Mouse (Mus musculus) left cerebral cortex, adult 2 months (tissue): ENCODE data around the gene Oosp2. TPM values are rescaled to one million over a fixed set of nuclear protein-coding genes. Genes with fewer than 3 reads are reported as not detected.

Experiments used
- DNase-seq, 2 experiments: peaks; one replicate each; pipeline ENCODE4 v3.0.0; 2021 to 2022; ENCODE audit warnings: low spot score in 2 of 2, mixed read lengths in 1 of 2; ENCODE audit errors: extremely low spot score in 1 of 2
- H3K27ac ChIP-seq: fragments of 200-600 bp; 2 replicates; pipeline ENCODE4 v1.8.1; 2022
- H3K4me3 ChIP-seq: fragments of 200-600 bp; 2 replicates; pipeline ENCODE4 v1.8.1; 2022
- CTCF ChIP-seq: fragments of 200-600 bp; IDR thresholded peaks from 2 replicates; pipeline ENCODE4 v1.8.1; 2022; ENCODE audit warnings: antibody characterized with exemption, mild to moderate bottlenecking, moderate library complexity
- intact Hi-C: fragments of 180-260 bp; cut with DNase I; formaldehyde crosslinking; loops from one replicate; pipeline ENCODE4 v1.15.1; 2025
- total RNA-seq, 2 experiments: library from RNA; stranded (reverse); gene quantifications; 2 replicates each; pipeline ENCODE4 v1.2.3; 2021

Gene Oosp2
- total RNA-seq, 2 experiments from 2014 or later: not detected

DNA sequence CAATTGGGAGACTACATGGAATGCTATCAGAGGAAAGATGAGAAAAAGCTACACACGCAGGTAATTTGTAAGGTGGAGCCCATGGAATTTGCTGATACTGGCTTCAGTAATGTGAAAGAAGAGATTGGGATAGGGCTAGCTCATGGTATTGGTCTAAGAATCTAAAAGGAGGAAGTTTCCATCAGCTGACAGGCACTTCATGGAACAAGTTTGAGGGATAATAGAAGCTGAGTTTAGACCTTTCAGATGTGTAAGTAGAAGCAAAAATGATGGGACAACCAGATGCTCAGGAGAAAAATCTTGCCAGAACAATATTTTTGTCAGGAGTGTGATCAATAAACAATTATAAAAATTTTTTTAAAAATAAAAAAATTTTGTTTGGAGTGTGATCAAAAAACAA lies 26.6 kb downstream of the Oosp2 start:
- Histone ChIP-seq H3K4me3 (no peak overlapping the region), H3K27ac (no peak overlapping the region)
- no peak for DNase-seq
- intact Hi-C loops: no loop called here
- TF ChIP-seq CTCF: no peak

DNA sequence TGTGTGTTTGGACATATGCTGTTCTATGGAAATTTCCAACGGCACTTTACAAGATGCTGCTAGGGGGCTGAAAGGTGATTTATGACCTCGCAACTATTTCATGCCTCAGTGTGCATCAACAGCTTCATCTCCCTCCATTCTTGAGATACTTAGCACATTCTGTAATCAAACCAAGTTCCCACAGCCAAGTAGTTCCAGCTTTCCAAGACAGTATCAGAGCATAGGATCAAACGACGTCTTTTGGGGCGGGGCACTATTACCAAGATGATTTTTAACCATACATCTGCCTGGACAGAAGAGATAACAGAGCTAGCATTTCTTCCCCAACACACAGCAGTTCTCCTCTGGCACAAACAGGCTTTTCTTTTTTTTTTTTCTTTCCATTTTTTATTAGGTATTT lies 35.1 kb downstream of the Oosp2 start:
- DNase-seq: no peak
- Histone ChIP-seq H3K27ac (no peak overlapping the region), H3K4me3 (no peak overlapping the region)
- no peak for TF ChIP-seq CTCF
- intact Hi-C loops: no loop called here

DNA sequence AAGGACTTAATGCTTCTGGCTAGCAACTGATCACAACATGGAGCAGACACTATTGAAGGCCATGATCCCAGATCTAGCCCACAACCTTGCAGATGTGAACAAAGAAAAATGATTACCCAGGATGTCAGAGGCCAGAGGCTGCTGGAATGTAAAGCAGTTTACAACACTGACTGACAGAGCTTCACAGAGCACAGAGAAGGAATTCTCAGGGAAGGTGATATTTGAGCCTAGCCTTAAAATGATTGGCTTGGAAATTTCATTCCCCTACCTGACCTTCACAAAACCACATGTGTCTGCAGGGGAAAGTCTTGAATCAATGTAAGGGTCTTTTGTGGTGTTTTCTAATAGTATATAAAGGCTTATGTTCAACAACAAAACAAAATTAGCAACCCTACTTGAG lies 35.6 kb downstream of the Oosp2 start:
- Histone ChIP-seq H3K4me3 (no peak overlapping the region), H3K27ac (no peak overlapping the region)
- intact Hi-C loops: no loop called here
- no peak for DNase-seq
- no peak for TF ChIP-seq CTCF

DNA sequence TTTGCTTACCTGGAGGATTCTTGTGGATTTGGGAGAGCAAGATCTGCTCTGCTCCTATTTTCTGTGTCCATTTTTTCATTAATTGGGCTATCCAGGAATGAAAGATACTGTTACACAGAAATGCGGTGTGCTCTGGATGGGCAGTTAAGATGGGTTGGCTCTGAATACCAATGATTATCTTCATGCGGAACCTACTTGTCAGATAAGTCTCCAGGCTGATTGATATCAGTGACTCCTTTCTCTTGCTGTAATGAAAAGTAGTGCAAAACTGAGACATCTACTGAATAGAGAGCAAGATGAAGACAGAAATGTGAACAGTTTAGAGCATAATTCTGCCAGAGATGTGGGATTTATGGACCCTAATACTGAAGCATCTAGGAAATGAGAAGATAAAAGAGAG lies 36.8 kb downstream of the Oosp2 start, which contains the start of gene Ms4a2:
Gene Ms4a2 (minus strand): TSS at position 169 of the 400 bp plus-strand sequence.
- Histone ChIP-seq H3K27ac (no peak within 1 kb of the TSS), H3K4me3 (no peak within 1 kb of the TSS)
- no peak for TF ChIP-seq CTCF
- no peak for DNase-seq
- intact Hi-C loops: no loop called here

DNA sequence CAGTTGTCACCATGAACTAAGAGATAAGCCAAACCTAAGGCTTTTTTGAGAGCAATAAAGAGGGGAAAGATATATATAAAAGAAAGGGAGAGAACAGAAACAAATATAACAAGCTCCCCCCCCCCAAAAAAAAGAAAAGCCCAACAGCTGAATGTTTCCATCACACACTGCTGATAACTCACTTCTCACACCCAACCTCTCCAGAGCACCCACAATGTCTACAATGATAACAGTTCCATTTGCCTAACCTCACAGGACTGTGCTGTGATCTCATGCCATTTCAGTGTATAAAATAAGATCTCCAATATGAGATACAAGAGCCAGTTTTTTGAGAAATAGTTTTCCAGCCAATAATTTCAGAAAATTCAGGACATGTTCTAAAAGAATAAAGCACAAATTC lies 42.4 kb downstream of the Oosp2 start:
- TF ChIP-seq CTCF: no peak
- H3K4me3 ChIP-seq: no peak overlapping the region
- intact Hi-C loops: no loop called here
- H3K27ac ChIP-seq: no peak overlapping the region
- DNase-seq: no peak

DNA sequence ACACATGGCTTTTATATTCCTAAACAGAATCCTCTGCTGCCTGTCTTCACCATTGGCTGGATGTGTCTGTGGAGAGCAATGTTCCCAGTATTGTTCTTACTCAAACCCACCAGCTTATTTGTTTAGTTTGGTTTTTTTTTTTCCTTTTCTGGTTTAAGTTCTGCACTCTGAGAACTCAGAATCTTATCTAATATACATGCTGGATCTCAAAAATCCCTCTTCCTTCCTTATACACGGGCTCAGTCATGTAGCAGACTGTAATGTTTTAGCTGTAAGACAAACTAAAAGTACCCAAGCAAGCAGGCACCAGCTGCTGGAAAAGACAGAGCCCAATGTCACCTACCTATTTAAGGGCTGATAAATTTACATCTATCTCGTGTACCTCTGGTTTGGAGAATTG lies 45.6 kb downstream of the Oosp2 start:
- intact Hi-C loops: loop anchor here (5.0 kb wide), 1 partner anchor 392 kb away; no protein-coding TSS in a partner anchor
- H3K27ac ChIP-seq: no peak overlapping the region
- no peak overlapping the region for H3K4me3 ChIP-seq
- DNase-seq: no peak
- no peak for TF ChIP-seq CTCF

DNA sequence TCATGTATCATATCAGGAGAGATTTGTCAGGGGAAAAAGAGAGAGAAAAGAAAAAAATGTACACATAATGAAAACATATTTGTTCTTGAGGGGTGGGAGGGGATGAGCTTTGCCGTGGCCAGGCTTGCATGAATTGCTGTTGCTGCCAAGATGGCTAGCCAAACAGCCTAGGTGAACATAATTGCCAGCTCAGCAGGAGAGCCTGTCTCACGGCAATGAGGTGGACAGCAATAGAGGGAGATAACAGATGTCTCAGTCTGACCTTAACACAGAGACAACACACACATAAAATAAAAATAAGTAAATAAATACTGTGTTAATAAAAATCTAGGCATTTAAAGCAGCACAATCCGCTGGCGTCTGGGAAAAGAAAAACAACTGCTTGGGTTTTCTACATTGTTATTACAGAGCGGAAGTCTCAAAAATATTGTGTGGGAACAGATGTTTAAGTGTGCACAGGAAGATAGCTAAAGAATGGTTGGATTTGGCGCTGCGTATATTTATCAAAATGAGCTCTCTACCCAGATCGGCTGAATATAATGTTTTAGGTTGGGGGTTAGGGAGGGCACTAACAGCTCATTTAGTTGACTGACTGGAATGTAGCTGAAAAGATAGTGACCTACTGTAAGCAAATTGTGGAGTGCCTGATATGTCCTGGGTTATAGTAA lies 46.4 kb downstream of the Oosp2 start:
- no peak overlapping the region for H3K4me3 ChIP-seq
- intact Hi-C loops: loop anchor here (5.0 kb wide), 1 partner anchor 393 kb away; no protein-coding TSS in a partner anchor
- no peak overlapping the region for H3K27ac ChIP-seq
- no peak for DNase-seq
- no peak for TF ChIP-seq CTCF

DNA sequence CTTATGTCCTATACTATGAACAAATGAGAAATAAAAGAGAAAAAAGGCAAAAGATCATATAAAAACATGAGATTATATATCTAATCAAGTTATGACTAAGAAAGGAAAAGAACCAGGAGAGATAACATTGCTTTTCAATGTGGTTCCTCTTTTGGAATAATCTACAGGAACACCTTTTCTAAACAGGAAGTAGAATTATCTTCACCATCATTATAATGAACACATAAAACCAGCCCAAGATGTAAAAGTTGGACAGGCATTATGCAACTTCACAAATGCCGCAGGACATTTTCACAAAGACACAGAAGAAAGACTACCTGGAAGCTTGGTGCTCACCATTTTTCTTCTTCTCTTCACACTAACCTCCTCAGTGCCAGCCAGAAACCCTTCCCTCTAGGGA lies 47.3 kb downstream of the Oosp2 start:
- intact Hi-C loops: loop anchor here (5.0 kb wide), 1 partner anchor 394 kb away; no protein-coding TSS in a partner anchor
- no peak overlapping the region for H3K27ac ChIP-seq
- no peak for DNase-seq
- H3K4me3 ChIP-seq: no peak overlapping the region
- no peak for TF ChIP-seq CTCF

DNA sequence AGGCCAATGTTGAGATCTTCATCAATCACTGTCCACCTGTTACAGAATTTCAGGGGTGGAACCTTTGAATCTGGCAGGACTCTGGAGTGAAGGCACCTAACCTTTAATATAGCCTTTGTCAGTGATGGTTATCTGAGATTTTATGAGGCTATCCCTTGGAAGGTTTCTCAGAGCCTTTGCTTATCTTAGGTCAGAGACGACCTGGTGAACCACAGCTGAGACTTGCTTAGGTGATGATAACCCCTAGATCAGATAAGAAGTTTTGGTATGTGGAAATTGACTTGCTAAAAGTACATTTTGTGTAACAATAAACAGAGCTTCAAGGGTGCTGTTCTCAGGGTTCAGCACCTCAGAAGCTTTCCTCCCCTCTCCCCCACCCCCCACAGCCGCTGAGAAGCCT lies 48.1 kb downstream of the Oosp2 start:
- intact Hi-C loops: loop anchor here (5.0 kb wide), 1 partner anchor 395 kb away; no protein-coding TSS in a partner anchor
- no peak overlapping the region for H3K4me3 ChIP-seq
- no peak for DNase-seq
- no peak for TF ChIP-seq CTCF
- no peak overlapping the region for H3K27ac ChIP-seq

DNA sequence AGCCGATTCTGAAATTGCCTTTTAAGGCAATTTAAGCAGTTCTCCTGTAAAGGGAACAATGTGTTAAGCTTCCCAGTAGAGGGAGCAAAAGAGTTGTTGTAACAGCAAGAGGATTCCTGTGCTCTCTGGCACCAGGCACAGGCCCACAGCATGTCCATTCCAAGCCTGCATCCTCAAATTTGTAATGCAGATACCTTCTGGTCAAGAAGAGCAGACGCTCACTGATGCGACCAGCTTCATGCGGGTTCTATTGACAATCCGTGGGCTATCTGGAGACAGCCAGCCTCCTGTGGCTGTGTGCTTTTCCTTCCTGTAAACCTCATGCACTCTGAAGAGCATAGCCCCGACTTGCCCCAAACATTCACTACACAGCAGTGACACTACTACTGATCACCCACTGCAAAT lies 48.8 kb downstream of the Oosp2 start:
- intact Hi-C loops: loop anchor here (1.0 to 5.0 kb wide), 2 partner anchors 155 to 396 kb away; no protein-coding TSS in a partner anchor
- Histone ChIP-seq H3K4me3 (no peak overlapping the region), H3K27ac (no peak overlapping the region)
- DNase-seq: no peak
- peak; percentile 78 for TF ChIP-seq CTCF

DNA sequence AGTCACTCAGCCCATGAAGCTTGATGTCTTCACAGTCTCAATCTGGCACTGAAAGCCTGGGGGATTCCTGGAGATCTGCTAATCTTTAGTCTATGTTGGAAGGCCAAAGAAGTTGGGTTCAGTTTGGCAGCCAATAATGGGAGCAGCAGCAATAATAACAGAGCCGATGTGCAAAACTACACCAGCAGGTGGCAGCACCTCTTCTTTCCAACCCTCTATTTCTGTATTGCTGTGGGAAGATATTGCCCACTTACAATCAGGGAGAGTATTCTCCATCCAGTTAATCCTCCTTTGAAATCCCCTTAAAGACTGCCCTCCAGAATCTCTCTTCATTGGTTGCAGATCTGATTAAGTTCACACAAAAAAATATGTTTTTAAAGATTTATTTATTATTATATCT lies 52.2 kb downstream of the Oosp2 start:
- peak; percentile 17 to 36 for DNase-seq

DNA sequence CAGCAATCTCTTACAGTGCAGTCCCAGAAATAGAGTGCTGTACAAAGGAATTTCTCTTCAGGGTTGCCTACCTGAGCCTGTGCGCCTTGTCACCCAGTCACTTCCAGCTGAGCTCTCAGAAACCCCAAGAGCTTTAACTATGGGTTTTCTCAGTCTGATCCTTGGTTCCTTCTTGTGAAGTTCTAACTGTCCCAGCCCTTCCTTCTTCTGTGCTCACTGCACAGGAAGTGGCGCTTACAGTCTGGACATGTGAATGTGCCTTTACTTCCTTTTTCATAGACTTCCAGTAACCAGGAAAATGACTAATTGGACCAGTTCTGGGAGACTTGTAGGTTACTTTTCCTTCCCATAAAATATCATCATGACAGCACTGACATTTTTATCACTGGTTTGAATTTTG lies 55.8 kb downstream of the Oosp2 start, which contains the start of gene Ms4a6d:
Gene Ms4a6d (minus strand): TSS at position 247 of the 400 bp plus-strand sequence.
- no peak for DNase-seq
- Histone ChIP-seq H3K27ac (no peak within 1 kb of the TSS), H3K4me3 (no peak within 1 kb of the TSS)
- intact Hi-C loops: loop anchor here (5.0 kb wide), 2 partner anchors 132 to 252 kb away; no protein-coding TSS in a partner anchor
- TF ChIP-seq CTCF: no peak

More for the DNA sequence above, 52.2 kb downstream of the Oosp2 start:
- H3K4me3 ChIP-seq: no peak overlapping the region
- peak; percentile 56 for TF ChIP-seq CTCF
- intact Hi-C loops: no loop called here
- H3K27ac ChIP-seq: no peak overlapping the region

DNA sequence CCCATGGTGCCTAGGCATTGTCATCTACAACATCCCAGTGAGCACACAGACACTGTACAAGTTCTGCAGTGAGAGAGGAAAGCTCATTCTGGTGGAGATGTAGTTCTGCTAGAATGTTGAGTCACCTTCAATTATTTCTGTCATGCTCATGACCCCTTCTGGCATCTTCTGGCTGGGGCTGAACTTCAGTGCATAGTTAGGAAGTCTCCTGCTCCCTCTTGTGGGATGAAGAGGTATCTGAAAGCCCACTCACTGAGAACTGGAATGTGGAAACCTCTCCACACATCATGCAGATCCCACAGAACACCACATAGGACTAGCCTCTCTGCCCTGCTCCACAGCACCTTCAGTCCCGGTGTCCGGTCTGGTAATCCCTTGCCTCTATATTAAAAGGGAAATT lies 58.3 kb downstream of the Oosp2 start:
- intact Hi-C loops: loop anchor here (5.0 kb wide), 2 partner anchors 130 to 250 kb away; no protein-coding TSS in a partner anchor
- DNase-seq: peak in 1 of 2 experiments; percentile 21
- no peak overlapping the region for H3K4me3 ChIP-seq
- peak; percentile 63 for TF ChIP-seq CTCF
- H3K27ac ChIP-seq: no peak overlapping the region
